Mouse (Mus musculus): ENCODE data around the gene Ucp3.
A peak's percentile ranks its signal among the peaks of the same experiment; 100 is the strongest.

Gene Ucp3

DNA sequence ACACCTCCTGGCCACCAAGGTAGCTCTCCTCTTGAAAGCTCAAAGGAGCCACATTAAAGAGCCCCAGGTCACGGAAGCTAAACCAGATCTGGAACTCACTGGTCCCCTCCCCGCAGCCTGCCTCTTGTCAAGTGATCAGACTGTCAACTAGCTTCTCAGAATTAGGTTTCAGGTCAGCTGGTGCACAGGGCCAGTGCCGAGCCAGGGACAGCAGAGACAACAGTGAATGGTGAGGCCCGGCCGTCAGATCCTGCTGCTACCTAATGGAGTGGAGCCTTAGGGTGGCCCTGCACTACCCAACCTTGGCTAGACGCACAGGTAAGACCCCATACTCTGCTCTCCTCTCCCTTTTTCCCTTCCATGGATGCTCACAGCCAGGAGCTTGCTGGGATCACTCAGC, at the start of gene Ucp3:
Gene Ucp3, plus strand, starts transcription at position 214 of the 400 bp plus-strand sequence.
- DNase-seq (ENCODE audit: low read depth, low spot score) = no peak

GRCm38 (mm10) chr7:100425795-100426194, 47.0 kb upstream of the Ucp3 start:
- DNase-seq (ENCODE audit: low read depth, low spot score) = no peak

DNA sequence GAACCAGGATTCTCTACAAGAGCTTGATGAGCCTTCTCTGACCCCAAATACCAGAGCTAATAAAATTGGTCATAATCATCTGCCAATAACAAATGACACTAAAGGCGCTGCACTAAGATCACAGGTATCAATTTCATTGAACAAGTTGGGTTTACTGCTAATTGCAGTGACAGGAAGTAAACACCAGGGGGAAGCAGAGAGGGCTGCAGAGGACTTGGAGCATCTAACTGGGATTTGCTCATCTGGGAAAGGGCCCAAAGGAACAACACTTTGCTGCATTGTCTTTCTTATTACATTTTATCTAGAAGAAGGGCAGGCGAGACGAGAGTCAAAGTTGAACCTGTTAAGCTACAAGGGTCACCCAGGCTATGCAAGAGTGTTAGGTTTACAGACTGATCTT, 43.7 kb upstream of the Ucp3 start:
- DNase-seq (ENCODE audit: low read depth, low spot score) = peak; percentile 22

- DNase-seq (ENCODE audit: low read depth, low spot score) = peak; percentile 7
Observed at GRCm38 (mm10) chr7:100429911-100430310, 42.9 kb upstream of the Ucp3 start.

GRCm38 (mm10) chr7:100431103-100431502, 41.7 kb upstream of the Ucp3 start:
- DNase-seq (ENCODE audit: low read depth, low spot score) = no peak

DNA sequence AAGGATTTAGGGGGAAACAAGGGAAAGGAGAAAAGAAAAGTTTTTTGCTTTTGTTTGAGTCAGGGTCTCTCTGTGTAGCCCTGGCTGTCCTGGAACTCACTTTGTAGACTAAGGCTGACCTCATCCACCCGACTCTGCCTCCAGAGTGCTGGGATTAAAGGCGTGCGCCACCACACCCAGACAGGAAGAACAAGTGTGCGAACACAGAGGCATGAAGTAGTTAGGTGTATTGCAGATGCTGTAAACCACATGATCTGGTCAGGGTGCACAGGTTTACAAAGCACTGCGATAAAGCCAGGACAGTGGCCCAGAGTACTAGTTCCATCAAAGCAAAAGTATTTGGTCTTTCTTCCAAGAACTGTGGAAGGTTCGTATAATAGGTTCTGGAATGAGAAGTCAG, 39.5 kb upstream of the Ucp3 start:
- DNase-seq (ENCODE audit: low read depth, low spot score) = no peak

DNA sequence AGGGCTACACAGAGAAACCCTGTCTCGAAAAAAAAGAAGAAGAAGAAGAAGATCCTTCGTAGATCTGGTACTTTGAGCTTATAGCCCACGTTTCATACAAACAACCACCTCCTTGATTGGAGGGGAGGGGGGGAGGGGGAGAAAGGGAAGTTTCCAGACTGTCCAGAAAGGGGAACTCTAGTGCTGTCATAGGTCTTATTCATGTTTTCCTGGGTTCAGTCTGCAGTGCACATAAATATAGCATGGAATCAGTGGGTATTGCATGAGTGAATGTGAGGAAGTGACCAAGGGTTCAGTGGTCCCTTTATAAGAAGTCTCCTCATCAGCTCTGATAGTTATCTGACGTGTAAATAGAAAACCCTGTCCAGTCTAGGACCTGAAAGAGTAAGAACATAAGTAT, 29.1 kb upstream of the Ucp3 start:
- no peak for DNase-seq (ENCODE audit: low read depth, low spot score)

DNA sequence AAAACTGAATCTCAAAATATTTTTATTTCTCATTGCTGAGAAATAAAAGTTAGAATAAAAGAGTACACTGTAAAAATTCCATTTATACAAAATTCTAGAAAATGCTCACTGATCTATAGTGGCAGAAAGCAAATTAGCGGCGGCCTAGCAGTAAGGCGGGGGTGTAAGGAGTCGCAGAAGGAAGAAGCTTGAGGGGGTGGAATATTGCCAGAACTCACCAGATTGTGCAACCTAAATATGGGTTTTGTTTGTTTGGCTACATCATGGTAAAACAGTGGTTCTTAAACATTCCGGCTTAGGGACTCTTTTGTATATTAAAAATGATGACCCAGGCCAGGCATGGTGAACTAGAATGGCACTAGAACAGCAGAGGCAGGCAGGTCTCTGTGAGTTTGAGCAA, 26.5 kb upstream of the Ucp3 start:
- DNase-seq (ENCODE audit: low read depth, low spot score) = no peak

GRCm38 (mm10) chr7:100448530-100448929, 24.3 kb upstream of the Ucp3 start:
- DNase-seq (ENCODE audit: low read depth, low spot score) = no peak

GRCm38 (mm10) chr7:100448985-100449384, 23.8 kb upstream of the Ucp3 start:
- DNase-seq (ENCODE audit: low read depth, low spot score) = no peak

GRCm38 (mm10) chr7:100458153-100458552, 14.6 kb upstream of the Ucp3 start:
- DNase-seq (ENCODE audit: low read depth, low spot score) = no peak

DNA sequence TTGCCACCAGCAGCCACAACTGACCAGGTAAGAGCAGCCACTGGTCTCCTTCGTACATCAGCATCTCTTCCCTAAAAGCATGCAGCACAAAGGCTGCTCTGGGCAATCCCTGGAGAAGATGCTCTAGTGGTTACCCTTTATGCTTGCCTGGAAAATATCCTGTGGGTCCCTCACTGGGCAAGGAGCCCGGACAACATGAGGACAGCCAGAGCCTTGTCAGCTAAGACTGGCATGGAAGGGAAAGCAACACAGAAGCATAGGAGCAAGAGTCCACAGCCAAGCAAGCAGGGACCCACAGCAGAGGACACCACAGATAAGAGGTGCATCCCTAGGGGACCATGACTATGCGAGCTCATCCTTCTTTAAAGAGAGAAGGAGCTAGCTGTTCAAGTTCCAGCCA, 12.9 kb upstream of the Ucp3 start:
- DNase-seq (ENCODE audit: low read depth, low spot score) = no peak

GRCm38 (mm10) chr7:100461621-100462151, 11.1 kb upstream of the Ucp3 start:
- no peak for DNase-seq (ENCODE audit: low read depth, low spot score)

- no peak for DNase-seq (ENCODE audit: low read depth, low spot score)
Observed at GRCm38 (mm10) chr7:100463194-100463593, 9.6 kb upstream of the Ucp3 start.

DNA sequence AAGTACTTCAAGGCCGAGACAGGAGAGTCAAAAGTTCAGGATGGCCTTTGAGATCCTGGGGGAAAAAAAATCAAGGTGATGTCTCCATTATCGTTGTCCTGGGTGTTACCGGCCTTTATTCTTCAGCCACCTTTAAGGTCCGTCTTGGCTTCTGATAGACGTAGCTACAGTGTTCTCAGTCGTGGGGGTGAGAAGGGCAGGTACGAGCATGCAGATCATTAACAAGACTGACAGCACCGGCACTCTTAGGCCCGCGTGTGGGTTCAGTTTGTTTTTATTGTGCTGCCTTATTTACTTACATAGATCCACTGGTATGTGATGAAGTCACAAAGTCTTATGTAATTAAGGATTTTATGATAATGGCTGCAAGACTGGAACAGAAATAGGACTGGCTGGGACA, 9.0 kb upstream of the Ucp3 start:
- no peak for DNase-seq (ENCODE audit: low read depth, low spot score)

DNA sequence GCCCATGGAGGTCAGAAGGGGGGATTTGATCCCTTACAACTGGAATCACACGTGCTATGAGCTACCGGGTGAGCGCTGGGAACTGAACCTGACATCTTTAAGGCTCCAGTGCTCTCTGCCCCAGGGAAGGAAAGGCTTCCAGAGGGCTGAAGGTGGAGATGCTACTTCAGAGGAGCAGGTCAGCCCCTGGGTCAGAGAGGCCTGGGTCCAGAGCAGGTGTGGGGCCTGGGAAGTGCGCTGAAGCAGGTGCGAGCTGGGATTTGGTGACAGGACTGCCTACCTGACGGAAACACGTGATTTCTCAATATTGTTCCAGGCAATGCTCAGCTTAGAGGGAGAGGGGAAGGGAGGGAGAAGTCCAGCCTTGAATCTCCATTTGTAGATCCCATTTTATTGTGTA, 8.5 kb upstream of the Ucp3 start:
- DNase-seq (ENCODE audit: low read depth, low spot score) = no peak

DNA sequence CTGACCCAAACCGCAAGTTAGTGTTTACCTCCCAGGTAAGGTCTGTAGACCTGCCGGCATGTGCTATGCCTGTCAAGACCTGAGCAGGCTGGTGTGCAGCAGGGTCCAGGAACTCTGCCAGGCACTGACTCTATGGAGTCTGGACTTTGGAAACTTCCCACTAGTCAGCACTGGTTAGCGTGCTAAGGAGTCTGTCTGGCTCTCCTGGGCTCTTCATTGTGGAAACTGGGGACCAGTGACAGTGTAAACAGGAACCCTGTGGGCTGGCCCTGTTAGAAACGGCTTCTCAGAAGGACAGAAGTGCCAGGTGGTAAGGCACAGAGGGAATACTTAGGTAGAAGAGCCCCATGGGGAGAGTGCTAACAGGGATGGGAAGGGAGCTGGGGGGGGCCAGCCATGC, 7.5 kb upstream of the Ucp3 start:
- no peak for DNase-seq (ENCODE audit: low read depth, low spot score)

DNA sequence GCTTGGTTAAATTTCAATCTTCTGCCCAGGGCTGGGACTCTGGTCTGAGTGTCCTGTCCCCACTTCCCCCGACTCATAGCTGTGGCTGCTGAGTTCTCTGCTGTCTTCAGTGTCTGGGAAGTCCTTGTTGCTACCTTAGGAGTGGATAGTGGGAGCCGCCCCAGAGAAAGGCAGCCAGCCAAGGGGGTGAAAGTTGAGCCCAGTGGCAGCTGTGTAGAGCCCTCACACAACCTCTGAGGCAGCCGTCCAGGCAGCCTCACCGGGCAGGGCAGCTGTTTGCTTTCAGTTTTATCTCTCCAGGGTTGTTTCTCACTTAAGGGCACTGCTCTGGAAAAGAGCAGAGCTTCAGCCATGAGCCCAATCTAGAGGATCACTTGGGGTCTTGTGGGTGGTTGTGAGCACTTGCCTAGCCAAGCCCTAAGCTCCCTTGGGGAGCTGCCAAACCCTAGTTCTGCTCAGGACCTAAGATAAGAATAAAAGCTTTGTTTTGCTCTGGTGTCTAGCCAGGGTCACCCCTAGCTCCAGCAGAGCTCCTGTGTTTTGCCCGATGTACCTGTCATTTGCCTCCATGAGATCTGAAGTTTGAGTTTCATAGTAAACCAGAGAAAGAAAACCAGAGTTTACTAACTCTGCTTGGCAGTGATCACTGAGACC, 7.0 kb upstream of the Ucp3 start:
- no peak for DNase-seq (ENCODE audit: low read depth, low spot score)

DNA sequence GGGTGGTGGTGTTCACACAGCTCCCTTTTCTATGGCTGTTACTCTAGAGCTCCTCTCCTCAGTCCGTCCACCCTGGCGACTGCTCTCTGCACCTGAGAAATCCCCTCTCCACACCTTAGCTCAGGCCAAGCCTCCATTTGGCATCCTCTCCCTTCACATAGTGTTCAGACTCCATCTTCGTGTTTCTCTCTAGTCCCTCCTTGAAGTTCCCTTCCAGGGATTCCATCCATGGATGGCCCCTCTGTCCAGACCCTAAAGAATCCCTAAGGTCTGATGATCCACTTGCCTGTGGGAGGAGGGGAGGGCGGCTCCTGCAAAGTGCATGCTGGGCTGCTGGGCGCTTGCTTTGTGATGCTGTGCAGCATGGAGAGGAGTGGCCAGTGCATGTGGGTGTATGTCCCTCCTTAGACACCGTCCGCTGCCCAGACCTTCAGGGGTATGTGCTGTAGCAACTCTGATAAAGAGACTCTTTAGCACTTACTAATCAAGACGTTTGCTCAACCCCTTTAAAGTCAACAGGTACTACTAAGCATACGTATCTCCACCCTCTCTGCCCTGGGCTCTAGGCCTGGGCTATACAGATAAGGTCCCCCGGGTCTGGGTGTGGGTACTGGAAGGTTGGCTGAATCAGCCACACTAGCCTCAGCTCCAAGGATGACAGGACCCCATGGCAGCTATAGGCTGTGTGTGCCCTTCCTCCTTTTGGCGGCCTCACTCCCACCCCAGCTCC, 5.8 kb upstream of the Ucp3 start:
- no peak for DNase-seq (ENCODE audit: low read depth, low spot score)

DNA sequence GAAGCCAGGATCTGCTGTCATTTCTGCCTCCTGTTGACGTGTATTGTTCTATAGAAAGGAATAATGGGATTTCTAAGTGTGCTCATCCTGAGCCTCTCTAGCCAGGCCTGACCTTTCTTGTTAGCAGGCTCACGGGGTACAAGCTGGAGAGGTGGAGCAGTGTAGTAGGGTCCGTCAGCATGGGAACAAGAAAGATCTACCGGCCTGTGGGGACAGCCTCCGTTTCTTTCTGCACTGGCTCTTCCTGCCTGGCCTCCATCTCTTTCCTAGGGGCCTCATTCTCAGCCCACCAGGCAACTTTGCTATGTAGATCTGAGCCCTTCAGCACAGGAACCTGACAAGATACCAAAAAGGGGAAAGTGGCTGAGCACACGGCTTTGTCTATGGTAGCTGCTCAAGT, 4.0 kb upstream of the Ucp3 start:
- DNase-seq (ENCODE audit: low read depth, low spot score) = no peak

DNA sequence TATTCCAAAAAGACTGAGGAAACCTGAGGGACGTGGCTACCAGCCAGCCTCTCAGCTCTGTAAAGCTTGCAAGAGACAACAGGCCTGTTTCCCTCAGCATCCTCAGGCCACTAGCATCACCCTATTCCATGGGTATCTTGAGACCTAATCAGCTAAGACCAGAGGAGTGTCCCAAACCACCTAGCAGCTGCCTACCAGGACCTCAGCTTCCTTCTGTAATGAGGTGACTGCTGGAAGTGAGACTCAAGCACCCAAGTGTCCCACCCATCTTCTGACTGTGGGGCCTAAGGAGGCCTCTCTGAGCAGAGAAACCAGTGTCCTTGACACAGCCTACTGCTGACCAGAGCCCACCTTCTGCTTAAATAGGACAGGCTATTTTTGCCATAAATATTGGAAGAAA, 3.3 kb upstream of the Ucp3 start:
- DNase-seq (ENCODE audit: low read depth, low spot score) = no peak

DNA sequence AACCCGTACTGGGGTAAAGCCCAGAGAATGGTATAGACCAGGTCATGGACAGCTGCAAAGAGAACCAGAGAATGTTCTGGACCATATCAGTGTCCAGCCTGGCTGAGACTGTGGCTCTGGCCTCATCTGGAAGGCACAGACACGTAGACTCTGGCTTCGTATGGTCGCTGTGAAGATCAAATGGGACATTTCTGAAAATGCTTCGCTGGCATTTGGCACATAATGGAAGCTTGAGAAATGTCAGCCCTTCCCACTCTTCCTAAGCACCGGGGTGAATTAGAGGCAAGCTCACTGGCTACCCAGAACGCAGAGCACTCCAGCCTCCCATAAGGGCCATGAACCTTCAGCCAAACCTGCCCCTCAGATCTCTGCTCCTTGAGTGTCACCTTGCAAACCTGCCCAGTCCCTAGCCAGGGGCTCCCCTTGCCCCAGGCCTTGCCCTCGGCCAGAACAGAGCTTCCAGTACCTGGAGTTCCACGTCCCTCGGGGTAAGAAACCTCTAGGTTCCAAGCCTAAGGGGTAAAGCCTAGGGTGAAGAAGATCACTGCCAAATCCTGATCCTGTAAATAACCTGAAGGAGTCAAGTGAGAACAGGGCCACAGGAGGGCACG, 1.9 kb upstream of the Ucp3 start:
- DNase-seq (ENCODE audit: low read depth, low spot score) = no peak

- no peak for DNase-seq (ENCODE audit: low read depth, low spot score)
Observed at GRCm38 (mm10) chr7:100471407-100471797, 1.4 kb upstream of the Ucp3 start.
